Mouse (Mus musculus) testis, adult 2 months (tissue): ENCODE measurements around the gene Capza1.

ENCODE experiments used
- CTCF ChIP-seq: fragments of 200-500 bp; IDR thresholded peaks from 2 replicates; pipeline ENCODE4 v1.5.1; 2012; ENCODE audit warnings: low read depth, mild to moderate bottlenecking, inconsistent platforms, low read length, moderate library complexity; ENCODE audit not compliant: control insufficient read depth, insufficient read depth, insufficient replicate concordance
- POLR2A ChIP-seq: fragments of 200-500 bp; IDR thresholded peaks from 2 replicates; pipeline ENCODE4 v1.6.1; 2012; ENCODE audit warnings: low read depth, mild to moderate bottlenecking, inconsistent platforms, low read length, moderate library complexity; ENCODE audit not compliant: control insufficient read depth

DNA sequence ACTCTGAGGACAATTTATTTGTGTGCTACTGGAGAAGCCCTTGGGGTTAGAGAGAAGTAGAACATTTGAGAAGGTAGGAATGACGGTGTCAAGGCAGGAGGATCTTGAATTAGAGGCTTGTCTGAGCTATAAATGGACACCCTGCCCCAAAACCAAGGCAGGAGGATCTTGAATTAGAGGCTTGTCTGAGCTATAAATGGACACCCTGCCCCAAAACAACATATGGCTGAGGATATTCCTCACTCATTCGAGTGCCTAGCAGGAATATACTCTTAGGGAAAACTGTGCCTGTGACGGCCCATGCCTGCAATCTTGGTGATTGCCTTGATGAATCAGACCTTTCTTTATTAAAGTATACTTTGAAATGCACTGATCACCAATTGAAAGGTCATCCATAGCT is 41.7 kb upstream of the Capza1 start:
- TF ChIP-seq POLR2A (no peak), CTCF (no peak)
